Mouse (Mus musculus): Measurements from ENCODE around the gene Med12. TPM values are rescaled to one million over a fixed set of nuclear protein-coding genes. Genes with fewer than 3 reads are reported as not detected.

Med12 gene
- total RNA-seq (2021) = 41.4 and 56.3 TPM in 2 replicates
- long read RNA-seq, experiment 1, full-length matches to known transcripts = 2 of 11 reads
- long read RNA-seq, experiment 1, partial matches to known transcripts = 7 of 11 reads
- long read RNA-seq, experiment 1, other reads (novel, unspliced or antisense) = 2 of 11 reads
- long read RNA-seq, experiment 2, partial matches to known transcripts = 4 of 8 reads
- long read RNA-seq, experiment 2, other reads (novel, unspliced or antisense) = 4 of 8 reads

DNA sequence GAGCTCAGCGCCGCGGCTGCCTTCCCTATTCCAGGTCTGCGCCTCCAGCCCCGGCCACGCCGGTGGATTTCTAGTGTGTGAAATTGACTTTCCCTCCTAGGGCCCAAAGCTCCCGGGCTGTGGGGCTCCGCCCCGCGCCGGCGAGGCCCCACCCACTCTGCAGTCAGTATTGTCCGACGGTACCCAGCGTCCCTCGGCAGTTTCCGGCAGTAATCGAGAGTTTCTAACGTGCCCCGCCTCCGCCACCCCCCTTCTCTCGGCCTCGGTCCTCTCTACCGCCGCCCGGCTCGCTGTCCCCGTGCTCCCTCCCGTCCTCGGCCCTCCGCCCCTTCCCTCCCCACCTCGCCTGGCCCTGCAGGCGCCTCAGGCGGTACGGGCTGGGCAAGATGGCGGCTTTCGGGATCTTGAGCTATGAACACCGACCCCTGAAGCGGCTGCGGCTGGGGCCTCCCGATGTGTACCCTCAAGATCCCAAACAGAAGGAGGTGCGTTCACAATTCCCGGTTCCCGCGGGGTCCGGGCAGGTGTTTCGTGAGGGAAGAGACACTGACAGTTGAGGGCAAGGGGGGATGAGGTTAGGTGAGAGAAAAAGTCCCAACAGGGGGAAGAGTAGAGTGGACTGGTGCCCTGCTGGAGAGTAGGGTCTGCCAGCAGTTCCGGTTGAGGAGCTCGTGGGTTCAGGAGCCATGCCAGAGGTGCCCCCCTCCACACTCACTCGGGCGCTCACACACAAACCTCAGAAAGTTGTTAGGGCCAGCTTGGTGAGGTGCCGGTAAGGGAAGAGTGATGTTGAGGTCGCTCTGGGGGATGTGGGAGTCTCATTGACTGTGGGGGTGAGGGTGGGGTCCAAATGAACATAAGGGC is at the start of gene Med12:
Med12 (plus strand) TSS at position 156 of the 864 bp plus-strand sequence.
- DNase-seq = peak; percentile 95

DNA sequence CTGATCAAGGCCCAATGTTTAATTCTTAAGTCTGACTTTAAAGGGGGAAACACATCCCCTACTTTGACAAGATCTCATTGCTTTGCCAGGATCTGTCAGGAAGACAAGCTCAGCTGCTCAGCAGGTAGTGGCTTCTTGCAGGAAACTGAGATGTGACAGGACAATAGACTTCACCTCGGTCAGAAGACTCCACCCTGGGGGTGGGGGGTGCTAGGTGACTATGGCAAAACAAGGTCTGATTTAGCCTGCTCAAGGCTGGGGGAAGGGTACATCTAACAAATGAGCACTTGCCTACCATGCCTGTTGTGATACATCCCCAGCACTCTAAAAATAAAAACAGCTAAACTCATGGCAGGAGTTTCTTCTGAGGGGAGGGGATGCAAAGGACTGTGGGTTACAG is 28.8 kb upstream of the Med12 start:
- no peak for DNase-seq

DNA sequence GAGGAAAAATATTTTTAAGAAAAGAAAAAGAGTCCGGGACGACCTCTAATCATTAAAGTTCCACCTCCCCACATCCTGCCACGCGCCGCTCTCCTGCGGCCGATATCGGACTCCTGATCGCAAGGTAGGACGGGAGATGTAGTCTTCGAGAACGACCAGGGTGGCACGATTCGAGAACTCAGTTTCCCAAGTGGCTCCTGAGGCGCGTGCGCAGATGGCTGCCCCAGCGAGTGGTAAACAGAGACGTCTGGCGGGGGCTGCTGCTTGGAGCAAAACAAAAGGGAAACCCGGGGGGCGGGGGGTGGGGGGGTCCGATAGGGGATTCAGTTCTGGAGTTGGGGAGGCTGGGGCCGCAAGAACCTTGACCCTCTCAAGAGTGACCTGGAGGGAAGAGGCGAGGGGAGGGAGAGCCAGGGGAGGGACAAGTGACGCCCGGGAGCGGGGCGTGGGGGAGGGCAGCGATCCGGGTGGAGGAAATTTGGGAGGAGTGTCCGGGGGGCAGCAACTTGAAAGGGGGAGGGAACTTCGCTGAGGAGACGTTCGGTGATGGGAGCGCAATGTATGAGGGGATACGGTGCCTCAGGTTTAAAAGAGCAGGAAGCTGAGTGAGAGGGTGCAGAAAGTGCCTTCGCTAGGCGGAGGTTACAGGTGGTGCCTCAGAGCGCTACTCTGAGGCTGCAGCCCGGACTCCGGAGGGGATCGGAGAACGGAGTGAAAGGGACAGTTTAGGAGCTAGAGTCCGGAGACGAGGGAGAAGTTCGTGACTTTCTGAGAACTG is 19.7 kb upstream of the Med12 start, which contains the start of gene Foxo4:
Foxo4 (plus strand) TSS at position 577 of the 778 bp plus-strand sequence.
- peak; percentile 91 for DNase-seq

DNA sequence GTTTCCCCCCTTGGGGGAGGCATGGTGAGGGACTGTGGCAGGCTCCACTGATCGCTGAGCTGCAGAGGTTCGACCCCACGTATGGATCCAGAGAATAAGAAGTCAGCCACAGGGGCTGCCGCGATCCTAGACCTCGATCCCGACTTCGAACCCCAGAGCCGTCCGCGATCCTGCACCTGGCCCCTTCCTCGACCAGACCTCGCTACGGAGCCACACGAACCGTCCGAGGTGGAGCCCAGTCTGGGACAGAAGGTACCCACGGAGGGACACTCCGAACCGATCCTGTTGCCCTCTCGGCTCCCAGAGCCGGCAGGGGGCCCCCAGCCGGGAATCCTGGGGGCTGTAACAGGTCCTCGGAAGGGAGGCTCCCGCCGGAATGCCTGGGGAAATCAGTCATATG is 19.1 kb upstream of the Med12 start:
- peak; percentile 23 for DNase-seq

DNA sequence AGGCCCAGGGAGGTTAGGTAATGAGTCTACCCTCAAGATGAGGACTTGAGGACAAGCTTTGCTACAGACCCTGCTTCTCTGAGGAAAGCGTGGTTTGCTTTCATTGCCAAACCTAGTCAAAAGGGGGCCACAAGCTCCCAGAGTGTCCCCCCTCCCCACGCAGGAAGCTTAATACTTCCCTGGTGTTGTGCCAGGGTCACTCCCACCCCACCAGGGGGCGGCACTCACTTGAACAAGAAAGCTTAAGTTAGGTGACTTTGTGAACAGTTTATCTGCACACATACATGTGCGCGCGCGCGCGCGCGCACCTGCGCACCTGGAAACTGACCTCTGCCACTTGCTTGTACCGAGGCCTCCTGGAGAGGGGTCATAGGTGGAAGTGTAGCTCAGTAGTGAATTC is 17.2 kb upstream of the Med12 start:
- peak; percentile 43 for DNase-seq

DNA sequence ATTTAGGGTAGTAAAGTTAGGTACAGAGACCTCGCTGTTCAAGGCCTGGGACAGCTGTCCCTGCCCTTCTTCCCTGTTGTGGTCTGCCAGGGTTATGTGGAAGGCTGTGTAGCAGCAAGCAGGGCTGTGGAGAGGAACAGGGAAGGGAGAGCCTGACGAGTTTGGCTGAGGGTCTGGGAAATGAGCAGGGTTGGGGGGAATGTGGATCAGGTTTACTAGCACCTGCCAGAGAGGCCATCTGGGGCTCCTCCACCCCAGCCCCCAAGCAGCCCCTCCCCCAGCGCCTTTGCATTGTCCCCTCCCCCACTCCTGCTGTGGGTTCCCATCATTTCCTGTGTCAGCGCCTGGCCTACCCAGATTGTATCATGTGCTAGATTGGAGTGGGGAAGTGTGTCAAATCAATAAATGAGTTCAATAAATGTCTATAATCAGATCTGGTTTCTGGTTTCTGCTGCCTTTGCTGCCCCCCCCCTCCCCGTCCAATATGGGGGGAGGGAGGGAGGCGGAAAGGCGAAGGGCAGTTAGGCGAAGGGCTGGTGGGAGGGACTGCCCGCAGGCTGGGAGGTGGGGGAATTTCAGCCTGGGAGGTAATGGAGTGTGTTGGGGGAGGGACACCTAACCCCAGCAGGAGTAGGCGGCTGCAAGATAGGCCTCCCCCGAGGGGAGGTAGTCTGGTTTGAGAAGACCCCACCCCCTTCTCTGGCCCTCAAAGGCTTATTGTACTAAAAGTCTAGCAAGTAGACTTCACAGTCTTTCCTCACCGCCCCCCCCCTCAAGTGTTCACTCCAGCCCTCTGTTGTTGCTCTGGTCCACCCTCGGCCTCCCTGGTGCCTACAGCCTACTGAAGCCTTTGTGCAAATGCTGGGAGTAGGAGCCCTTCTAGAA is 13.1 kb upstream of the Med12 start:
- DNase-seq = no peak

DNA sequence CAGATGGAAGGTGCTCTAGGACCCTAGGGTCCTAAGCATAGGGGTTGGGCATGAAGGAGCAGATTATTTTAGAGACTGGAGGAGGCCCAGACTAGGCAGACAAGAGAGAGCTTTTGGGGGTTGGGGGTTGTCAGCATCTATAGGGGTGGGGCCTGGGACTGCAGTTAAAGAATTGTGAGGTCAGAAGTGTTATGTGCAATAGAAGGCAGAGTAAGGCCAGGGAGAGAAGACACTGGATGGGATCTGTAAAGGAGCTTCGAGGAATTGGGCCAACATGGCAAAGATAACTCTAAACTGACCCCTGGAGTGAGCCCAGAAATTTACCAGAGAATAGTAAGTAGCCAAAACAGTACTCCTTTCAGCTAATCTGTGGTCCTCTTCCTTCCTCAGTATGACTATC is 9.9 kb upstream of the Med12 start, which contains the start of gene Gm614:
Gm614 (minus strand) TSS at position 101 of the 400 bp plus-strand sequence.
- DNase-seq = no peak

DNA sequence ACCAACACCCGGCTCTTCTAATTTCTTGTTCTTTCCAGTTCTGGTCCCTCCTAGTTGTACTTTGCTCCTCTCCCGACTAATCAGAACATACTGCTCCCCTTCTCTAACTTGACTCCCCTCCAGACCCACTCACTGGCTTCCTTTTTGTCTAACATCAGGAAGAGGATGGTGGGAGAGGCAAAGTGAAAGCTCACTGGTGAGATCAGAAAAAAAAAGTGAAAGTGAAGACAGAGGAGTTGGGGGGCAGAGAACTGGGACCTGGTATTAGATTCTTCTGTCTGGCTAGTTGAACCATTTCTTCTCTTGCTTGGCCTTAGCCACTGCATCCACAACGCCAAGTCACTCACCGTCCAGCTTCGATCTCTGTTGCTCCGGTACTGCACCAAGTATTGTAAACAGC is 7.2 kb upstream of the Med12 start:
- no peak for DNase-seq

DNA sequence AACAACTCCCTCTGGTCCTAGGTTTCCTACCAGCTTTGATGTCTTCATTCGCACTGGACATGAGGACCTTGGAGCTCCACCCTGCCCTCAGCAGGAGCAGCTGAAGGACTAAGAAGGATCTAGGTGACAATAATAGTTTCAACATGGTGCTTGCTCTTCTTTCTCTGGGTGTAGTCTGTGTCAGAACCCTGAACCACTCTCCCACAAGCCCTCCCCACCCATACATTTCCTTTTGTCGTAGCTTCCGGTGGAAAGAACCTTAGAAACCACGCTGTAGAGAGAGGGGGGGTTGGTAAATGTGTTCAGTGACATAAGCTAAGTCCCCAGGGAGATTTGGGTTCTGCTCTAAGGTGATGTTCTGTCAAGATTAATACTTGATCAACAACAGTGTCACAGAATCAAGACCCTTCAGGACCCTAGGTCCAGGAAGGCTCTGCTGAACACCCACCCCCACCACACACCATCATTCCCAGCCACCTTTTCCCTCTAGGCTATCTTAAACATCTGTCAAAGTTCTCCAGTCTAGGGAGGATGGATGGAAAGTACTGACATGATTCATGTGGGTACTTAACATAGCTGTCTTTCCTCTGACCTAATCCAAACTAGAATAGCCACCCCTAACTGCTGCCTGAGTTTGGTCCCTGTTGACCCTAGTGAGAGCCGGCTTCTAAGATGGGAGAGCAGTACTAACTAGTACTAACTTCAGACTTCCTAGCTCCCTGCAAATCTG is 5.6 kb upstream of the Med12 start, which contains the start of gene Il2rg:
Il2rg (minus strand) TSS at position 231 of the 730 bp plus-strand sequence.
- DNase-seq = peak; percentile 7

DNA sequence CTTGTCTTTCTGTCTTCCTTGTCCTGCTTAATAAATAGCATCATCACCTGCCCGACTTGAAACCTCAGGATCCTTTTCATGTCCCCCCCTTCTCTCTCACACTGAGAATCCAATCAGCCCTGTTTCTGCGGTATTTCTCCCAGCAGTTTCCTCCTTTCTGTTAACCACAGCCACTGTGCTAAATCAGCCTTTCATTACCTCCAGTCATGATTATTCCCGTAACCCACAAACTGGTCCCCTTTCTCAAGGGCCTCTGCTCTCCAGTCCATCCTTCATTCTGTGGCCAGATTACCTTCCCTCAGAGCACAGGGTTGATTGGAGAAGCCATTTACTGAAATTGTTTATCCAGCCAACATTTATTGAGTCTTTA is 5.1 kb upstream of the Med12 start, which contains the start of gene Gm20489:
Gm20489 (minus strand) TSS at position 269 of the 370 bp plus-strand sequence.
- DNase-seq = no peak

DNA sequence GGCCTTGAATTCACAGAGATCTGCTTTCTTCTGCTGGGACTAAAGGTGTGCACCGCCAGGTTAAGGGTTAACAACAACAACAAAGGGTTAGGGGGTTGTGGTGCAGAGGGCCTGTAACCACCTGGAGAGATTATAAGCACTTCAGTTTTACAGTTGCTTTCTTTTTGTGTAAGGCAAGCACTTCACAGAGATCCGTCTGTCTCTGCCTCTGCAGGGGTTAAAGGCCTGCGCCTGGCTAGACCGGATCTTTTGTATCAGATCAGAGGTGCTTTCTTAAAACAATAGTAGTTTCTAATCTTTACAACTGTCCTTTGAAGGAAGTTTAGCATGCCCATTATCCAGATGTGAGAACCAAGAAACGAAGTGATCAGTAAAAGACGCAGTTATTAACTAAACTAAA is 420 bp upstream of the Med12 start:
- no peak for DNase-seq

DNA sequence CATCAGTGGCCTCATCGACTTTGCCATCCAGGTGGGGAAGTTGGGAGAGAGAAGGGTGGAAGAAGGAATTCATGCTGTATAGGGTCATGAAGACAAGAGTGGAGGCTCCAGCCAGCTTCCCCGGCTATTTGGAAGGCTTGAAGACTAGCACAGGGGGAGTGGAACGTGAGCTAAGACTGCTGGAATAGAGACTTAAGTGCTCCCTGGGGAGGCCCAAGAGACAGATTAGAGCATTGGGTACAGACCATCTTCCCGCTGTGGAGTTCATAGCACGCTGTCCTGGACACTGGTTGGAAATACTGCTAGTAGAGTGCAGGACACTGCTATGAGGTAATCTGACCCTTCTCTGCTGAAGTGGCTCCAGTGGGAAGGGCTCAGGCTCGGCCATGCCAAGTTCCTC is 9.0 kb downstream of the Med12 start:
- no peak for DNase-seq

DNA sequence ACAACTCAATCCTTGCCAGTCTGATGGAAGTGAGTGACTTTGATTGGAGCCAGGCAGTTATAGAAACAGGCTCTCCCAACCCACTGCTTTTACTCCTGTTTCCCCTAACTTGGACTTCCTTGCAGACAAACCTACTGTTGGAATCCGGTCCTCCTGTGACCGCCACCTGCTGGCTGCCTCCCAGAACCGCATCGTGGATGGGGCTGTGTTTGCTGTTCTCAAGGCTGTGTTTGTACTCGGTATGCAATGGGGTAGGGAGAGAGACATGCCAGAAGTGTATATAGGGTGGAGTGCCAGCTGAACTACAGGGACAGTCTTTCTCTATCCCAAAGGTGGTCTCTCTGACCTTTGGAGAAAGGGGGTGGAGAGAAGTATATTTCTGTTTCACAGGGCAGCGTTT is 11.7 kb downstream of the Med12 start:
- DNase-seq = peak; percentile 73

DNA sequence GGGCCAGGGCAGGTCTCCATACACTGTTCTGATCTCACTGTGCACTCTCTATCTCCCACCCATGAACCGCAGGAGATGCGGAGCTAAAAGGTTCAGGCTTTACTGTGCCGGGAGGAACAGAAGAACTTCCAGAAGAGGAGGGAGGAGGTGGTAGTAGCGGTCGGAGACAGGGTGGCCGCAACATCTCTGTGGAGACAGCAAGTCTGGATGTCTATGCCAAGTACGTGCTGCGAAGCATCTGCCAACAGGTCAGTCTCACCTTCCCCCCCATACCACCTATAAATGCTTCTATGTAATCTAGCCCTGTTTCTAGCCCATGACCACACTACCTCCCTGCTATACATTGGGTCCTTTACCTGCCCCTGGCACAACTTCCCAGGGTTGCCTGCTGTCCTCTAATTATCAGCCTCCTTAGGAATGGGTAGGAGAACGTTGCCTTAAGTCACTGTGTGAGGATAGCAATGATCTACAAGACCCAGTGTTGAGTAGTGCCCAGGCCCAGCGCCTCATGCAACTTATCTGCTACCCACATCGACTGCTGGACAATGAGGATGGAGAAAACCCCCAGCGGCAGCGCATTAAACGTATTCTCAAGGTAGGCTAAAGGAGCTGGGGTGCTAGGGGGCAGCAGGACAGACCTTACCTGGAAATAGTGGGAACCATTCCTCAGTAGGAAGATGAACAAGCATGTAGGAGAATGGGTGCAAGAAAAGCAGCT is 12.3 kb downstream of the Med12 start:
- DNase-seq = no peak

DNA sequence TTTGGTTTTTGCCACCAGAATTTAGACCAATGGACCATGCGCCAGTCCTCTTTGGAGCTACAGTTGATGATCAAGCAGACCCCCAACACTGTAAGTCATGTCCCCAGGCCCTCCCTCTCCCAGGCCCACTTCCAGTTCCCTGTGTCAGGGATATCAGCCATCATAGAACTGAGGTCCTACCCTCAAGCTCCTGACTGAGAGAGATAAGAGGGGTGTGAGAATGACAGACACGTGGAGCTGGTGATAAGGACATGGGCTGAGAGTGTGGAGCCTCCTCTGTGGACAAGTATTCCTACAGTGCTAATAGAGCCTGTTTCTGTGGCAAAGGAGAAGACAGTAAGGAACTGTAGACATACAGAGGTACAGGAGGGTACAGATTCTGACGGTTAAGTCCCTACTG is 13.7 kb downstream of the Med12 start:
- no peak for DNase-seq

DNA sequence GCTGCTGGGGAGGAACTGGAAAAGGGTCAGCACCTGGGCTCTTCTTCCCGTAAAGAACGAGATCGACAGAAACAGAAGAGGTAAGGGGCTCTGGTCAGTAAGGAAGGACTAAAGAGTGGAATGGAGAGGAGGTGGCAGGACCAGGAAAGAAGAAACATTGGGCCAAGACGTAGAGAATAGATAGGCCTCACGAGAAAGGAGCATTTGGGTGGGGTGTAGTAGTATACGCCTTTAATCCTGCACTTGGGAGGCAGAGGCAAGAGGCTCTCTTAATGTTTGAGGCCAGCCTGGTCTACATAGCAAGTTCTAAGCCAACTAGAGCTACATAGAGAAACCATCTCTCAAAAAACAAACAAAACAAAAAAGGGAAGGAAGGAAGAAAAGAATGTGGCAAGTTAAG is 14.6 kb downstream of the Med12 start:
- DNase-seq = no peak

DNA sequence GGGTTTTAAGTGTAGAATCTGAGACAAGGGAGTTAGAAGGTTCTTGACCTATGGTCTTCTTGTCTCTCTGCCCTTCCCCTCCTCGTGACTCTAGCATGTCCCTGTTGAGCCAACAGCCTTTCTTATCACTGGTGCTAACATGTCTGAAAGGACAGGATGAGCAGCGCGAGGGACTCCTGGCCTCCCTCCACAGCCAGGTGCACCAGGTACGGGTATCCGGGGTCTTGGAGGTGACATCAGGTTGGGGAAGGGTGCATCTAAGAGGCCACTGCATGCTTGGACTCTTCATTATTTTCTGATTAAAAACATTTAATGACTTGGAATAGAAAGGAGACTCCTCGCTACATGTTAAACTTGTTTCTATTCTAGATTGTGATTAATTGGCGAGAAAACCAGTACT is 15.2 kb downstream of the Med12 start:
- DNase-seq = no peak

DNA sequence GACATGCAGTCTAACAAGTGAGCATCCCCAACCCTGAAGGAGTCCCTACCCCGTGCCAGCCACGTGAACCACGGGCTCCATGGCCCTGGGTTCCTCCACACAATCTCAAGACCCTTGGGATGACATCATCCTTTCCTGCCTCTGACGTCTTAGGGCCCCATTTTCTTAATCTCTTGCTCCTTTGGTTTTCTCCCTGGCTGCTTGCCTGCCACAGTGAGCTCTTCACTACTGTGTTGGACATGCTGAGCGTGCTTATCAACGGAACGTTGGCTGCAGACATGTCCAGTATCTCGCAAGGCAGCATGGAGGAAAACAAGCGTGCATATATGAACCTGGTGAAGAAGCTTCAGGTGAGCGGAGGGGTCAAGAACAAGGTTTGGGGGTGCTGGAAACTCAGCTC is 16.3 kb downstream of the Med12 start:
- no peak for DNase-seq

DNA sequence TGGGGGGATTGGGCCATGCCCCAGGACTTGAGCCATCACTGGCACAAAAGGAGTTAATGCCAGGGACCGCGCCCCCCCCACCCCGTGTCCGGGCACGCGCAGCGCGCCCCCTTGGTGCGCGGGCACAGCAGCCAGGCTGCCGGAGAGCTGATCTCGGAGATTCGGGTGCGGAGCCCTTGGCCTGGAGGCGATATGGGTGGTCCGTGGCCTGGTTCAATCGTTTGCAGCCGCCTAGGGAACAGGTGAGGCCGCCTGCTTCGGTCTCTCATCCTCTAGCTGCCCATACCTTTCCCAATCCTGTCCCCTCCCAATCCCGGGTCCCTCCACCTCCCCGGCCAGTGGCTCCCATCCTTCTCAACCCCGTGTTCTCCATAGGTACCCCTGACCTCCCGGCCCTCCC is 25.2 kb downstream of the Med12 start, which contains the start of gene Nlgn3:
Nlgn3 (plus strand) TSS at position 114 of the 400 bp plus-strand sequence.
- DNase-seq = peak; percentile 55

Measured in adrenal gland, postnatal 14 days (tissue).